In the genomic region with DNA sequence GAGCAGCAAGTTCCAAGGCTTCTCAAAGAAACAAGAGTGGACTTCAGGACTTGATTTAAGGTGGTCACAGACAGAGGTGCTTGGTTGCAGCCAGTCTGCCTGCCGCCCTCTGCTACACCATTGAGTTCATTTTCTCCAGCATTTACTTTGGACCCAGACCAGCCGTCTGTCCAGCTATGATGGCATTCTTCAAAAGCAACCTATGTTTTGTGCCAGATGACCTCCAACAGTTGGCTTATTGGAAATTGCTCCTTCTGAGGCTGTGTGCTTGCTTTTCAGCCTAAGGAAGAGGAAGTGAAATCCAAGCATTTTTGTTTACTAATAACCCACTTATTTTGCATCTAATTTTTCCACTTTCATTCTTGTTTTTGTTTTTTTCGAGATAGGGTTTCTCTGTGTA, we compare ENCODE assay signal across 17 mouse cellular contexts.
"Had no signal": no experiment of that assay in that cellular context is flagged by ENCODE, and none has a peak within 500 bp of the region (broad histone marks: within the 10 kb centered on the region; RNA-seq: fewer than 3 reads in every experiment).

No protein-coding gene starts in this region.

- H3K9ac ChIP-seq: lung, embryonic 15.5 days; midbrain, embryonic 13.5 days; midbrain, embryonic 15.5 days; neural tube, embryonic 12.5 days; stomach, embryonic 15.5 days had no signal

- H3K4me3 ChIP-seq: lung, embryonic 15.5 days; megakaryocyte, embryonic 14.5 days; midbrain, embryonic 13.5 days; midbrain, embryonic 15.5 days; neural tube, embryonic 12.5 days; stomach, embryonic 15.5 days had no signal

- H3K27ac ChIP-seq: lung, embryonic 15.5 days; macrophage; midbrain, embryonic 13.5 days; midbrain, embryonic 15.5 days; neural tube, embryonic 12.5 days; stomach, embryonic 15.5 days; stomach, postnatal 0 days had no signal

- H3K36me3 ChIP-seq: stomach, embryonic 15.5 days had no signal

- H3K9me3 ChIP-seq: lung, embryonic 15.5 days; megakaryocyte, embryonic 14.5 days; midbrain, embryonic 13.5 days; midbrain, embryonic 15.5 days; neural tube, embryonic 12.5 days; stomach, embryonic 15.5 days had no signal

- ATAC-seq: lung, postnatal 0 days; midbrain, embryonic 13.5 days; midbrain, embryonic 15.5 days had no signal

- H3K4me2 ChIP-seq: lung, embryonic 15.5 days; midbrain, embryonic 11.5 days; midbrain, embryonic 13.5 days; midbrain, embryonic 15.5 days; neural tube, embryonic 12.5 days; stomach, embryonic 15.5 days had no signal

- H3K27me3 ChIP-seq: lung, embryonic 15.5 days; megakaryocyte, embryonic 14.5 days; midbrain, embryonic 13.5 days; midbrain, embryonic 15.5 days; neural tube, embryonic 12.5 days; stomach, embryonic 15.5 days had no signal

- DNase-seq: lung, adult 2 months; lung, postnatal 14 days; lung, postnatal 36 days; right cerebral cortex, postnatal 14 days; thymus, adult 2 months; thymus, postnatal 14 days; thymus, postnatal 36 days had no signal

- H3K4me1 ChIP-seq: lung, embryonic 15.5 days; midbrain, embryonic 13.5 days; midbrain, embryonic 15.5 days; neural tube, embryonic 12.5 days; stomach, embryonic 15.5 days had no signal
